Mouse (Mus musculus) E14TG2a.4 (cell line): ENCODE measurements around the gene Crip3.

Source experiments
- CTCF ChIP-seq: conservative IDR thresholded peaks from 2 replicates; pipeline ENCODE4 v1.5.1; 2014; ENCODE audit warnings: low read length
- NANOG ChIP-seq: IDR thresholded peaks from 2 replicates; pipeline ENCODE4 v1.6.1; 2014; ENCODE audit warnings: borderline replicate concordance, low read length, mixed read lengths
- POU5F1 ChIP-seq: IDR thresholded peaks from 2 replicates; pipeline ENCODE4 v1.6.1; 2014; ENCODE audit warnings: low read length, borderline replicate concordance

- TF ChIP-seq CTCF = no peak
- no peak for TF ChIP-seq NANOG
- no peak for TF ChIP-seq POU5F1
Measured at GRCm38 (mm10) chr17:46477286-46477685, 48.6 kb downstream of the Crip3 start.
